Comparison of ENCODE assay signal across 8 mouse cellular contexts in the genomic region with DNA sequence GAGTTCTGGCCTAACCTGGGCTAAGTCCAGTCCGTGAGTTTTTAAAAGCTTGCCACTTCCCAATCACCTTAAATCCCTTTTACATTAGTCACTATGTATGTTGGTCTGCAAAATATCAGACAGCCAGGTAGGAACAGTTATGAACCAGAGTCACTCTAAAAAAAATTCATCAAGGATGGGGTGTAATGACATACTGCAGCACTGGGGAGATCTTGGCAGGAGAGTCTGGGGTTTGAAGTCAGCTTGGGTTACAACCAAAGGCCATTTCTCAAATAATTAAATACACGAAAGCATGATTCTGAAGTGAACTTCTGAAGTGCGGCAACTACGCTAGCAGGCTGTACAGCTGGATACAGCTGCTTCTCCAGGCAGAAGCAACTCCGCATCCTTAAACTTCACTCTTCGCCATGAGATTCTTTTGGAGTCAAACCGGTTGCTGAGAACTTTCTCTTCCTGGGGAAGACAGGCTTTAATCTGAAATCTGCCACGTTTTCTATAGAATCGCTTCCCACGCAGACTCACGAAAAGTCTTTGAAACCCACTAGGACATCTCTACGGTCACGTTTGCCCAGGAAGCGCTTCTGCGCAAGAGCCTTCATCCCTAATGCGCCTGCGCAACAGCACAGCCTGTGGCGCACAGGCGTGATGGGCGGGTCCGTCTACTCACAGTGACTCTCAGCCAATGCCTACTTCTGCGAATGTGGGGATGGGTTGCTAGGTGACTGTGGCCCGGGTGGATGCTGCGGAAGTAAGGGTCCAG. TPM values are rescaled to one million over a fixed set of nuclear protein-coding genes. Genes with fewer than 3 reads are reported as not detected.
DNase-seq lines count a peak whose midpoint lies in the region; ATAC-seq lines count a peak whose summit lies in the region.

No protein-coding gene starts in this region.

- 6% methylated on average over 24 of the region's 24 CpGs for WGBS in intestine, embryonic 15.5 days

- peaks cover 17% of the 10 kb centered on the region; the same call in 1 of the 2 replicates for H3K4me1 ChIP-seq in intestine, embryonic 15.5 days (replicated peaks)

- H3K27ac ChIP-seq in intestine, embryonic 15.5 days = peak overlapping the region; percentile 74

- no peaks in the 10 kb centered on the region for H3K36me3 ChIP-seq in intestine, embryonic 15.5 days

- DNase-seq in adrenal gland, adult 8-10 months = peak; percentile 89
- DNase-seq in embryo, embryonic 11.5 days (ENCODE audit: low read depth, low spot score) = peak; percentile 90
- DNase-seq in gastrocnemius, postnatal 36 days = peak; percentile 79 to 86
- DNase-seq in left cerebral cortex, postnatal 25 days (ENCODE audit: low spot score in 2 of 2) = peak; percentile 94 to 98
- DNase-seq in mesoderm, embryonic 11.5 days (ENCODE audit: low read depth, low spot score) = peak; percentile 97
- peak; percentile 94 for DNase-seq in right cerebral cortex, postnatal 25 days
- DNase-seq in urinary bladder, postnatal 36 days (ENCODE audit: low spot score in 2 of 2) = peak; percentile 80 to 88

- peak overlapping the region; percentile 26 for H3K4me3 ChIP-seq in intestine, embryonic 15.5 days (replicated peaks)

- H3K4me2 ChIP-seq in intestine, embryonic 15.5 days (replicated peaks) = peak overlapping the region; percentile 61

- intact Hi-C loops in gastrocnemius, postnatal 36 days (cut with DNase I) = no loop called here
- intact Hi-C loops in left cerebral cortex, postnatal 25 days (cut with DNase I) = no loop called here

- peak overlapping the region; percentile 18 for H3K9ac ChIP-seq in intestine, embryonic 15.5 days

- H3K27me3 ChIP-seq in intestine, embryonic 15.5 days (replicated peaks) = no peaks in the 10 kb centered on the region

- peak; percentile 94 for ATAC-seq in intestine, embryonic 15.5 days

- no peaks in the 10 kb centered on the region for H3K9me3 ChIP-seq in intestine, embryonic 15.5 days

RNA-seq across cellular contexts. Expression of gene Ddi2, which starts 11.4 kb away (rescaled TPM):
- 10 to 100 TPM; 49.4 to 67.9 (median 54.0) TPM for total RNA-seq in adrenal gland, adult 8-10 months (2022)
- total RNA-seq in gastrocnemius, postnatal 36 days (2021) = 10 to 100 TPM; 38.7 to 50.5 TPM
- 23.3 and 24.4 TPM in 2 replicates for polyA plus RNA-seq in intestine, embryonic 15.5 days (2015; fragmentation: Nextera tagmentation; extraction: Ambion mirVana)
- total RNA-seq in left cerebral cortex, postnatal 25 days (2021) = 10 to 100 TPM; 39.8 to 41.1 TPM

RNA-seq across cellular contexts. Expression of gene Agmat, which starts 11.8 kb away (rescaled TPM):
- 10 to 100 TPM in 3 of 4 experiments, 1 to 10 TPM in 1; 9.4 to 59.0 (median 32.8) TPM for total RNA-seq in adrenal gland, adult 8-10 months (2022)
- under 1 TPM in 1 of 2 experiments, not detected in 1; 0.23 TPM for total RNA-seq in gastrocnemius, postnatal 36 days (2021)
- polyA plus RNA-seq in intestine, embryonic 15.5 days (2015; fragmentation: Nextera tagmentation; extraction: Ambion mirVana) = 36.7 and 41.9 TPM in 2 replicates
- total RNA-seq in left cerebral cortex, postnatal 25 days (2021) = under 1 TPM; 0.60 to 0.94 TPM

RNA-seq across cellular contexts. Expression of gene Rsc1a1, which starts 49.2 kb away (rescaled TPM):
- 1 to 10 TPM in 1 of 4 experiments, not detected in 3; 3.7 TPM for total RNA-seq in adrenal gland, adult 8-10 months (2022)
- 1 to 10 TPM; 5.2 to 9.3 TPM for total RNA-seq in gastrocnemius, postnatal 36 days (2021)
- not detected in 2 replicates for polyA plus RNA-seq in intestine, embryonic 15.5 days (2015; fragmentation: Nextera tagmentation; extraction: Ambion mirVana)
- total RNA-seq in left cerebral cortex, postnatal 25 days (2021) = 1 to 10 TPM in 1 of 2 experiments, under 1 TPM in 1; 0.30 to 2.4 TPM

RNA-seq across cellular contexts. Expression of gene Dnajc16, which starts 56.1 kb away (rescaled TPM):
- 10 to 100 TPM; 28.1 to 36.3 (median 32.7) TPM for total RNA-seq in adrenal gland, adult 8-10 months (2022)
- 10 to 100 TPM; 10.7 to 11.1 TPM for total RNA-seq in gastrocnemius, postnatal 36 days (2021)
- polyA plus RNA-seq in intestine, embryonic 15.5 days (2015; fragmentation: Nextera tagmentation; extraction: Ambion mirVana) = 4.2 and 4.4 TPM in 2 replicates
- total RNA-seq in left cerebral cortex, postnatal 25 days (2021) = 10 to 100 TPM; 38.0 to 40.3 TPM

RNA-seq across cellular contexts. Expression of gene Casp9, which starts 58.8 kb away (rescaled TPM):
- 10 to 100 TPM; 21.4 to 29.4 (median 26.5) TPM for total RNA-seq in adrenal gland, adult 8-10 months (2022)
- 1 to 10 TPM; 1.9 to 2.2 TPM for total RNA-seq in gastrocnemius, postnatal 36 days (2021)
- 21.8 and 22.2 TPM in 2 replicates for polyA plus RNA-seq in intestine, embryonic 15.5 days (2015; fragmentation: Nextera tagmentation; extraction: Ambion mirVana)
- total RNA-seq in left cerebral cortex, postnatal 25 days (2021) = 10 to 100 TPM; 18.0 to 22.1 TPM

Comparison
In these comparisons a context has a peak if more than half of its experiments do, and no peak if none do; other contexts are left out.
1. Peak in every context shown above with its lines: DNase-seq, ATAC-seq, H3K4me3 ChIP-seq and H3K27ac ChIP-seq.
2. RNA of gene Agmat, which starts 11.8 kb away (total RNA-seq): 9.4 to 59.0 TPM in adrenal gland, adult 8-10 months; 0.60 to 0.94 TPM in left cerebral cortex, postnatal 25 days and 0.23 TPM in gastrocnemius, postnatal 36 days; every median in the first group is over 4 times any median in the second.